Mouse (Mus musculus) neural tube, embryonic 12.5 days (tissue): ENCODE measurements around the gene Prkar1b. TPM values are rescaled to one million over a fixed set of nuclear protein-coding genes. Genes with fewer than 3 reads are reported as not detected.
A peak's percentile ranks its signal among the peaks of the same experiment; 100 is the strongest.

Source experiments
- ATAC-seq: fragments of 200-750 bp; cut with Nextera tagmentation; 2 replicates; pipeline ENCODE4 v1.8.0; 2017; ENCODE audit warnings: low read depth, mild to moderate bottlenecking, moderate TSS enrichment, moderate library complexity; ENCODE audit not compliant: low FRiP score
- H3K27ac ChIP-seq: fragments of 300-500 bp; sonication (generic); 2 replicates; pipeline ENCODE4 v1.5.1; 2016
- H3K27me3 ChIP-seq: fragments of 300-500 bp; sonication (generic); replicated peaks from 2 replicates; pipeline ENCODE4 v1.6.1; 2016; ENCODE audit warnings: mild to moderate bottlenecking
- H3K36me3 ChIP-seq: fragments of 300-500 bp; sonication (generic); 2 replicates; pipeline ENCODE4 v1.6.1; 2016; ENCODE audit warnings: mild to moderate bottlenecking
- H3K4me1 ChIP-seq: fragments of 300-500 bp; sonication (generic); 2 replicates; pipeline ENCODE4 v1.6.1; 2016
- H3K4me2 ChIP-seq: fragments of 300-500 bp; sonication (generic); replicated peaks from 2 replicates; pipeline ENCODE4 v1.6.1; 2016; ENCODE audit warnings: mild to moderate bottlenecking
- H3K4me3 ChIP-seq: fragments of 300-500 bp; sonication (generic); 2 replicates; pipeline ENCODE4 v1.5.1; 2016
- H3K9ac ChIP-seq: fragments of 300-500 bp; sonication (generic); 2 replicates; pipeline ENCODE4 v1.6.1; 2016; ENCODE audit warnings: mild to moderate bottlenecking
- H3K9me3 ChIP-seq: fragments of 300-500 bp; sonication (generic); 2 replicates; pipeline ENCODE4 v1.6.1; 2016; ENCODE audit warnings: mild to moderate bottlenecking
- WGBS: fragments of 180-500 bp; shearing (Covaris S2); methylation state at CpG from one replicate; pipeline ENCODE4 v1.1.7; 2016; 5-methylcytosine and 5-hydroxymethylcytosine counted together
- polyA plus RNA-seq: library from polyadenylated mRNA; unstranded; fragments of >200 nt; fragmentation: Nextera tagmentation; extraction: Ambion mirVana; gene quantifications from 2 replicates; pipeline ENCODE4 v1.2.1, GENCODE M21; 2016

Prkar1b gene
- polyA plus RNA-seq, 1 experiment from 2014 or later, result 97.4 TPM

DNA sequence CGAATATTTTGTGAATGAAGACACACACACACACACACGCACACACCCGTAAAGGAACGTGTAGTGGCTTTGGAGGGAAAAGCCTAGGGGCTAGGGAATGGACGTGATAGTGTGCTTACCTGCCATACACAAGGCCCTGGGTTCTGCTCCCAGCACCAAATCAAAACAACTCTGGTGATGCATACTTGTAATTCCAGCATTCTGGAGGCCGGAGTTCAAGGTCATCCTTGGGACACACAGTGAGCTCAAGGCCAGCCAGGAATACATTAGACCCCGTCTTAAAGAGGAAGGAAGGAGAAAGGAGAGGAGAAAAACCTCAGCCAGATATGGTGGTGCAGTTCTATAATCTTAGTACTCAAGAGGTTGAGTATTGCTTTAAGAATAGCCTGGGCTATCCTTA is 150.1 kb downstream of the Prkar1b start:
- H3K4me1 ChIP-seq, result peaks cover 28% of the 10 kb centered on the region
- no peak for ATAC-seq
- peaks cover 46% of the 10 kb centered on the region for H3K27me3 ChIP-seq

DNA sequence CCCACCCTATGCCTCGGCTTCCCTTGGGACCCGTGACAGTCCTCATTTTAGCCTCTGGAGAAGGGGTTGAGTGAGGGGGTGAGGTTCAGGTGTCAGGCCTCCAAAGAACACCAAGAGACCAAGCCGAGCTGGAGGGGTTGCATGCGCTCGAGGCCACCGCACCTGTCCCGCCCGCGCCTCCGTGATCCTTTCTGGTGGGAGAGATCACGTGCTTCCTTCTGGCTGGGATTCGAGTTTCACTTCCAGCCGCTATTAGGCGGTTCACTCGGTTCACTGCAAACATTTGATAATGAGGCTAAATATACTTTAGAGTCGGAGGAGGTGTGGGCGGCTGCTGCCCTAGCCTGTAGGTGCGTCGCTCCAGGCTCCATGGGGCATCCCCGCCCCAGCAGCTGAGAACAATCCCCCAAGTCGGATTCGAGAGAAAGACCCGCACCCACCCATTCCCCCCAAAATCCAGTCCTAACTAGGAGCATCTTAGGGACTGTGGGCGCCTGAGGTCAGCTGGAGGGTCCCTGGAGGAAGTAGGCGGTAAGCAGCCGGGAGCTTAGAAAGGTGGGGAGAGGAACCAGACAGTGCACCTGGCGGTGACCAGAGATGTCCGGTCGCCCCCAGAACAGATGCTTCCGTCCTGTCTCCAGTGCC is 151.7 kb downstream of the Prkar1b start:
- H3K4me3 ChIP-seq, result peak overlapping the region; percentile 9; the same call in 1 of the 2 replicates
- no peak overlapping the region for H3K9ac ChIP-seq
- H3K36me3 ChIP-seq, result no peaks in the 10 kb centered on the region
- H3K4me2 ChIP-seq, result peak overlapping the region; percentile 97
- 0 out of 2 replicates have a peak, but pooled peaks cover 6% of the 10 kb centered on the region for H3K9me3 ChIP-seq
- H3K27me3 ChIP-seq, result peaks cover 63% of the 10 kb centered on the region
- H3K4me1 ChIP-seq, result peaks cover 42% of the 10 kb centered on the region
- under 1% methylated on average over 30 of the region's 30 CpGs for WGBS
- no peak for ATAC-seq
- H3K27ac ChIP-seq, result no peak overlapping the region

More for the DNA sequence above, 150.1 kb downstream of the Prkar1b start:
- 68% methylated on average over 7 of the region's 7 CpGs for WGBS
- Histone ChIP-seq H3K9me3 (0 out of 2 replicates have a peak, but pooled peaks cover 6% of the 10 kb centered on the region), H3K4me3 (no peak overlapping the region), H3K36me3 (no peaks in the 10 kb centered on the region), H3K4me2 (no peak overlapping the region), H3K27ac (no peak overlapping the region), H3K9ac (no peak overlapping the region)

DNA sequence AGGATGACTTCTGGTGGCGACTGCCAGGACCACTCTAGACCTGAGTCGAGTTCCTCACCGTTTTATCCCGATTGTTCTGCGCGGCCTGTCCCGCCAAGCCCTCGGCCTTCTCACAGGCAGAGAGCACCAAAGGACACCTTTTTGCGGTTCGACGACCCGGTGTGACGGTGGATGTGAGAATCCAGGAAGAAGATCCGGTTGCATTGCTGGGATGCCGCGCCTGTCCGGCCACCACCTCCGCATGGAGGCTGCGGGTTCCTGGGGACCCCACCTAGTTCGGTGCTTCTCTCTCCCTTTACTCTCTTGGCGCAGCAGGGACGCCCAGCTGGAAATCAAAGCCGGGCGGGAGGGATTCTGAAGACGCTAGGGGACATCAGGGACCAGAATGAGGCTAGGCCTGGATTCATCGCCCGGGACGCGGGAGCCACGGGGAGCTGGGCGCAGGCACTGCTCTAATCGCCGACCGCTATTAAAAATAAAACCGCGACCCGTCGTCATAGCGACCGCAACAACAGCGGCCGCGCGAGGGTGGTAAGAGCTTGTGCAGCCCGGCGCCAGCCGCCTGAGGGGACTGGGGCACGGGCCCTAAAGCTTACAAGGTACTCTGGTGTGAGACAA is 152.5 kb downstream of the Prkar1b start, which contains the start of gene Pdgfa:
TSS of gene Pdgfa (minus strand) at position 200 of the 618 bp plus-strand sequence.
- Histone ChIP-seq H3K4me2 (peak within 1 kb of the TSS; percentile 97), H3K36me3 (no peaks in the 10 kb centered on the region), H3K4me1 (peaks cover 49% of the 10 kb centered on the region), H3K4me3 (peak within 1 kb of the TSS; percentile 65), H3K27ac (no peak within 1 kb of the TSS), H3K9ac (peak within 1 kb of the TSS; percentile 75), H3K9me3 (0 out of 2 replicates have a peak, but pooled peaks cover 6% of the 10 kb centered on the region), H3K27me3 (peaks cover 71% of the 10 kb centered on the region)
- under 1% methylated on average over 48 of the region's 48 CpGs for WGBS
- ATAC-seq, result no peak

DNA sequence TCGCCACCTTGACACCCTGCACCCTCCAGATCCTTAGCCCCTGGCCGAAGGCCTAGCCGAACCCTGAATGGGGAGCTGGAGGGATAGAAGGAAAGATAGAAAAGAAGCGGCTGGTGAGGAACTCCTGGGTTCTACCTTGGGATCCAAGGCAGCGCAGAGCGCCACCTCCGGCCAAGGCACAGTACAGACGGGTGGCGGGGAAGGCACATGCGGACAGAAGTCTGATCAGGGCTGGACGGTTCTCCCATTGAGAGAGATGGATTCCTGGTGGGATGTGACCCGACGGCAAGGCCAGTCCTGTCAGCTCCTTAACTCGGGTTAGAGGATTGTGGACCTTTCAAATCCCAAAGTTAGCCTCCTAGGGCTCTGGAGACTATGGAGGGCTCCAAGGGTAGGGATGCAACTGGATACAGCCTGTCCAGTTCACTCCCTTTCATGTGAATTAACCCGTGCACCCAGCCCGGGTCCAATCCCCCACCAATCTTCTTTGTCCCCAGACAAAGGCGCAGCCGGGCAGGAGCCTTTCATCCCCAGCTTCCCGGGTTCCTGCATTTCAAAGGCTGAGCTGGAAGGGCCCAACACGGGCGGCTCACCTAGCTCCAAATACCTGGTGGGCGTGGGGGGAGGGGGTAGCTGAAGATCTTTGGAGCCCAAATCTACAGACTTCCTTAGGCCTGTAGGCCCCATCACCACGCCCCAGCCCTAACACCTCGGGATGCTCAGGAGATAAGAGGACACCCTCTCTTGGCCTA is 153.3 kb downstream of the Prkar1b start:
- under 1% methylated on average over 24 of the region's 24 CpGs for WGBS
- Histone ChIP-seq H3K27me3 (peaks cover 79% of the 10 kb centered on the region), H3K9ac (peak overlapping the region; percentile 75; the same call in 1 of the 2 replicates), H3K9me3 (no peaks in the 10 kb centered on the region), H3K4me1 (peaks cover 56% of the 10 kb centered on the region), H3K36me3 (no peaks in the 10 kb centered on the region), H3K4me2 (peak overlapping the region; percentile 97), H3K27ac (no peak overlapping the region), H3K4me3 (peak overlapping the region; percentile 65)
- no peak for ATAC-seq

DNA sequence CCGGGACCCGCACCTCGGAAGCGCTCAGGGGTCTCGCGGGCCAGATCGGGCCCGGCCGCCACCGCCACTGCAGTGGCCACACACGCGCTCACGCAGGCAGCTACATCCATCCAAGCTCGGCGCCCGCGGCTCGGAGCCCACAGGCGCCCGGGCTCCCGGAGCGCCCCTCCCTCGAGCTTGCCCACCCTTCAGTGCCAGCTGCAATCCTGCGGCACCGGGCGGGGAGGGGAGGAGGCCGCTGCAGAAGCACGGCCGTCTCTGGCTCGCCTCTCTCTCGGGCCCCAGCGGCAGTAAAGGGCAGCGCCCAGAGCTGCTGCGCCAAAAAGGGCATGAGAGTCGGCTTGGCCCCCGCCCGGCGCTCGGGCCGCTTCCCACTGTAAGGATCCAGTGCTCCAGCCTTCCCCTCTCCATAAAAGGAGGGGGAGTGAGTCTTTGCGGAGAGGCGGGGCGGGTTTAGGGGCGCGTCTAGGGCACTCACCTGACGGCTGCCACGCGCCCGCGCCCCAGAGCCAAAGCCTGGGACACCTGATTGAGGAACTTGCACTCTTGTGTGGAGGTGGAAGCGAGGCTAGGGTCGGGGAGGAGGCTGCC is 154.0 kb downstream of the Prkar1b start:
- no peaks in the 10 kb centered on the region for H3K9me3 ChIP-seq
- peaks cover 58% of the 10 kb centered on the region for H3K4me1 ChIP-seq
- peaks cover 85% of the 10 kb centered on the region for H3K27me3 ChIP-seq
- ATAC-seq, result peak; percentile 52
- H3K4me3 ChIP-seq, result peak overlapping the region; percentile 65
- H3K27ac ChIP-seq, result no peak overlapping the region
- H3K4me2 ChIP-seq, result peak overlapping the region; percentile 97
- 1% methylated on average over 51 of the region's 52 CpGs for WGBS
- peak overlapping the region; percentile 75 for H3K9ac ChIP-seq
- H3K36me3 ChIP-seq, result no peaks in the 10 kb centered on the region

DNA sequence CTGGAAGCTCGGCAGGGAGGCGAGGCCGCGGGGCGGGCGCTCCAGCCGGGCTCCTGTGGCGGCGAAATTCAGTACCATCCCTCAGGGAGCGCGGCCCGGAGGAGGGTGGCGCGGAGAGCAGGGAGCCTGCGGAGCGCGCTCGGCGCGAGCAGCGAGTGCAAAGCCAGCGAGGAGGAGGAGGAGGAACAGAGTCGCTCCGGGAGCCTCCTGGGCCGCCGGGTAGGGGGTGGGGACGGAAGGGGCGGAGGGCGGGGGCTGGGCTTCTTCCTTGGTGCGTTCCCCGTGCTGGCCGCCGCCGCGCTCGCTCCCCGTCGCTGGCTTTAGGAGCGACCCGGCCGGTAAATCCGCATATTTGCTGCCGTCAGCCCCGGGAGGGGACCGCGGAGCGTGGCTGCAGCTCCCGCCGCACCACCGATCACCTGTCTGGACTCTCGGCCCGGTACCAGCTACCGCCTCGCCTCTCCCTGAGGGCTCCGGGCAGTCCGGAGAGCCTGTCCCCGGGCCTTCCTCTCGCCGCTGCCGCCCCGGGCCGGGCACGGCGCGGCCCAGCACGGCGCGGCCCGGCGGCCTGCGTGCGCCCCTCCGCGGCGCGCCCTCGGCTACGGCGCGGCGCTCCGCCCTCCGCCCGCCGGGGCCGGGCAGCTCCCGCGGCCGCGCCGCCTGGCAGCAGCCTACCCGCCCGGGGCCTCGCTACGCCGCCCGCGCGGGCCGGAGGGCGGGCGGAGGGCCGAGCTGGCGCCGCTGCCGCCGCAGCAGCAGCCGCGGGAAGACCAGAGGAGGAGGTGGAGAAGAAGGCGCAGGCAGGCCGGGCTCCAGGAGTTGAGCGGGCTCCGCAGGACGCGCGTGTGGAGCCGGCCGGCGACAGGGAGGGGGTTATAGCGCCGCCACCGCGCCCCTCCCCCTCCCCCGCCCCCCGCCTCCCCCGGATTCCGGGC is 154.7 kb downstream of the Prkar1b start:
- H3K4me3 ChIP-seq, result peak overlapping the region; percentile 65
- peak overlapping the region; percentile 97 for H3K4me2 ChIP-seq
- H3K27me3 ChIP-seq, result peaks cover 83% of the 10 kb centered on the region
- H3K4me1 ChIP-seq, result peaks cover 58% of the 10 kb centered on the region
- no peaks in the 10 kb centered on the region for H3K9me3 ChIP-seq
- H3K9ac ChIP-seq, result peak overlapping the region; percentile 75
- WGBS, result under 1% methylated on average over 107 of the region's 127 CpGs
- peak; percentile 26 for ATAC-seq
- H3K36me3 ChIP-seq, result no peaks in the 10 kb centered on the region
- H3K27ac ChIP-seq, result peak overlapping the region; percentile 64; the same call in 1 of the 2 replicates

DNA sequence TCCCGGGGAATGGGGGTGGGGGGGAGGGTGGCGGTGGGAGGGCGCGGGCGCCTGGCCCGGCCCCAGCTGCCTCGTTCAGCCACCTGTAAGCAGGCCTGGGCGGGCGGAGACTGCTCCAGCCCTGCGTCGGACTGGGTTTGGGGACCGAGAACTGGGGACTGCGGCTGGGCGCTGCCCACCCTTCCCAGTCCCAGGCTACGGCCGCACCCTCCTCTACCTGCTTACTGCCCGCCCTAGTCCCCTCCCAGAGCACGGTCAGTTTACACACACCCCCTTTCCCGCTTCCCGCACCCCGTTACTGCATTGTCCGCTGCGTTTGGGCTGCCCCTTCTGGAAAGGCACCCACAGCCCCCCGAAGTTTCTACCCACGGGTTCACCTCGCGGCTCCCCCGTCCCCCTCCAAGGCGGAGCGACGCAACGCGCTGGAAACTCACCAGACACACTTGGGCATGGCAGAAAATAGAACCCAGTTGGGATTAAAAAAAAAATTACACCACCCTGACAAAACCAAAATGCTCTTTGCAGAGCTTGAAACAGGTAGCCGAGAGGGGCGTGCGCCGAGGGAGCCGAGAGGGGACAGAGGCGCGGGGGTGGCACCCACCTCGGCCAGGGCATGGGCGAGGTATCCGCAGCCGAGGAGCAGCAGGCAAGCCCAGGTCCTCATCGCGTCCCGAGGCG is 155.6 kb downstream of the Prkar1b start:
- Histone ChIP-seq H3K4me1 (peaks cover 58% of the 10 kb centered on the region), H3K9ac (peak overlapping the region; percentile 75), H3K9me3 (no peaks in the 10 kb centered on the region), H3K4me2 (peak overlapping the region; percentile 97), H3K27ac (peak overlapping the region; percentile 64; the same call in 1 of the 2 replicates), H3K36me3 (no peaks in the 10 kb centered on the region), H3K27me3 (peaks cover 75% of the 10 kb centered on the region), H3K4me3 (peak overlapping the region; percentile 65)
- peak; percentile 14 for ATAC-seq
- WGBS, result under 1% methylated on average over 45 of the region's 48 CpGs

DNA sequence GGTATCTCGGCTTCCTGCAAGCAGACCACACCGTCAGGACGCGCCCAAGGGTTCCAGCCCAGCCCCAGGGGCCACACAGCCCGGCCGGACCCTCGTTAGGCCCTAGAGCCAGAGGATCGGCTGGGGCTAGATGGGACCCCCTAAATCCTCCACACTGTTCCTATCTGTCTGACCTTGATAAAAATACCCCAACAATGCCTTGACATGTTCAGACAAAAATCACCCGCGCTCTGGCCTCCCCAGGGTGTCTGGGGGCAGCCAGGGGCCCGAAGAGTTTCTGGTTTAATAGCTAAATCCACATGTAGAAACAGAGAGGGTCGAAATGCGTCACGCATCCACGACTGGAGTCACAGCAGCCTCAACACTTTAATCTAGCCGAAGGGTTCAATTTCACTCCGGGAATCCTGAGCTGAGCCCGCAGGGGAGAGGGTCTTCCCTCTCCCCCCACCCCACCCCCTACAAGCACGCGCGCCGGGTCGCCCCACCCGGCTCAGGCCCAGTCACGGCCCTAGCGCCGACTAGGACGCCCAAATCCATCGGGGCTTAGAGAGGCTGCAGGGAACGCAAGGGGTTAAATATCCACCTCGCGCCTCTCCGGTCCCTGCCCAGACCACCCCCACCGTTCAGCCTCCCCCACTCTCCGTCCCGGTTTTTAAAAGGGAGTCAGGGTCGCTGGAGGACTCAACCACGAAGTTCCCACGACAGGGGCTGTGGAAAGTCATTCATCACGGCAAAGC is 156.3 kb downstream of the Prkar1b start:
- Histone ChIP-seq H3K27me3 (peaks cover 68% of the 10 kb centered on the region), H3K4me2 (peak overlapping the region; percentile 97), H3K9ac (peak overlapping the region; percentile 75), H3K9me3 (no peaks in the 10 kb centered on the region), H3K4me3 (peak overlapping the region; percentile 65), H3K27ac (no peak overlapping the region), H3K36me3 (no peaks in the 10 kb centered on the region), H3K4me1 (peaks cover 63% of the 10 kb centered on the region)
- under 1% methylated on average over 39 of the region's 40 CpGs for WGBS
- peak; percentile 14; the same call in 1 of the 2 replicates for ATAC-seq

DNA sequence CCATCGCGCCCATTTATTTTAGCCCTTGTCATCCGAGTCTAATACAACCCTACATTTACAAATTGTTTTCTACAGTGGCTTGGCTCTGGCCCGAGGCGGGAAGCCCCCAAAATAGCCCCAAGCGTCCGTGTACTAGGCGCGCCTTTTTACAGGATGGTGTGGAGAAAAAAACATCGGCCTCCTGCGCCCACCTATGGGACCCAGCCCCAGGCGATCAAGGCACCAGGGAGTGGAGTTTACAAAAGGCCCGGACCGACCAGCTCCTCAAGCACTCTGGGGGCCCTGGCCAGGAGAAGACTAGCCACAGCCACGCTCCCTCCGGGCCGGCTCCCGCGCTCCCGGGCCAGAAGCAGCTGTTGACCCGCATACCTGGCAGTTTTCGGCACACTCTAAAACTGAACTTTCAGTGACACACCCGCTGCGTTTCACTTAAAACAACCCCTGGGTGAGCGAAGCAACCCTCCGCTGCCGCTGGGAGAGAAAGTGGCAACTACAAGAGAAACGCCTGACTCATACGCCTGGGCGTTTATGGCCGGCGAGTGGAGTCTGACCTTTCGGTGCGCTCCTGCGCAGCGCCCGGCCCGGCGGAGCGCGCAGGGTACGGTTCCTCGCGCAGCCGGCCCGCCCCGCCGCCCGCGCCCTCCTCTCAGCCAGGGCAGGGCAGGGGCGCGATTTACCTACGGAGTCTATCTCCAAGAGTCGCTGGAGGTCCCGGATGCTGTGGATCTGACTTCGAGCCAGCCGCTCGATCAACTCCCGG is 157.0 kb downstream of the Prkar1b start:
- WGBS, result 1% methylated on average over 59 of the region's 59 CpGs
- ATAC-seq, result no peak
- Histone ChIP-seq H3K4me1 (peaks cover 62% of the 10 kb centered on the region), H3K9ac (peak overlapping the region; percentile 75), H3K9me3 (no peaks in the 10 kb centered on the region), H3K36me3 (no peaks in the 10 kb centered on the region), H3K27ac (no peak overlapping the region), H3K4me3 (peak overlapping the region; percentile 65), H3K27me3 (peaks cover 60% of the 10 kb centered on the region), H3K4me2 (peak overlapping the region; percentile 97)

DNA sequence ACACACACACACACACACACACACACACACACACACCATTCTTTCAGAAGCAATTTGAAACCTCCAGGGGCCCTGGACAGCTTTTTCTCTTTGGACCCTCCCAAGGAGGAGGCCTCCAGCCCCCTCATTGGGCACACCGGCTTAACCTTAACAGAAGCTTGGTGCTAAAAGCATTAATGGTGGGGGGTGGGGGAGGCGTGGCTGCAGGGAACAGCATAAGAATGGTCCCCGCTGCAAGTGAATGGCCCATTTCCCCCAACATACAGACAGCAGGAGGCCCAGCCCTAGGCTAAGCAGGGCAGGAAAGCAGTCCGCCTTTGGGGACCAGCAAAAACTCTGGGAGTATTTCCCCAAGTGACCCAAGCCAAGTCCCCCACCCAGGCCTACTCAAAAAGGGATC is 158.1 kb downstream of the Prkar1b start:
- Histone ChIP-seq H3K4me2 (0 out of 2 replicates have a peak overlapping the region, but pooled peaks have one; percentile 5), H3K9ac (no peak overlapping the region), H3K27me3 (peaks cover 49% of the 10 kb centered on the region), H3K4me3 (no peak overlapping the region), H3K9me3 (no peaks in the 10 kb centered on the region), H3K27ac (no peak overlapping the region), H3K4me1 (peaks cover 52% of the 10 kb centered on the region), H3K36me3 (peaks cover 5% of the 10 kb centered on the region; the same call in 1 of the 2 replicates)
- ATAC-seq, result no peak
- WGBS, result 7% methylated on average over 4 of the region's 4 CpGs
